Mouse (Mus musculus) C3H10T1/2 (cell line): Measurements from ENCODE around the gene Pmf1. TPM values are rescaled to one million over a fixed set of nuclear protein-coding genes. Genes with fewer than 3 reads are reported as not detected.

Source experiments
- polyA plus RNA-seq, 2 experiments: library from polyadenylated mRNA; unstranded; fragments of >200 nt; fragmentation: generic; extraction: Trizol; gene quantifications; one replicate each; pipeline ENCODE4 v1.2.1; 2012; ENCODE audit warnings: missing spikeins in 2 of 2

Pmf1 gene
- polyA plus RNA-seq = 100 to 1,000 TPM; 110 to 188 TPM

DNA sequence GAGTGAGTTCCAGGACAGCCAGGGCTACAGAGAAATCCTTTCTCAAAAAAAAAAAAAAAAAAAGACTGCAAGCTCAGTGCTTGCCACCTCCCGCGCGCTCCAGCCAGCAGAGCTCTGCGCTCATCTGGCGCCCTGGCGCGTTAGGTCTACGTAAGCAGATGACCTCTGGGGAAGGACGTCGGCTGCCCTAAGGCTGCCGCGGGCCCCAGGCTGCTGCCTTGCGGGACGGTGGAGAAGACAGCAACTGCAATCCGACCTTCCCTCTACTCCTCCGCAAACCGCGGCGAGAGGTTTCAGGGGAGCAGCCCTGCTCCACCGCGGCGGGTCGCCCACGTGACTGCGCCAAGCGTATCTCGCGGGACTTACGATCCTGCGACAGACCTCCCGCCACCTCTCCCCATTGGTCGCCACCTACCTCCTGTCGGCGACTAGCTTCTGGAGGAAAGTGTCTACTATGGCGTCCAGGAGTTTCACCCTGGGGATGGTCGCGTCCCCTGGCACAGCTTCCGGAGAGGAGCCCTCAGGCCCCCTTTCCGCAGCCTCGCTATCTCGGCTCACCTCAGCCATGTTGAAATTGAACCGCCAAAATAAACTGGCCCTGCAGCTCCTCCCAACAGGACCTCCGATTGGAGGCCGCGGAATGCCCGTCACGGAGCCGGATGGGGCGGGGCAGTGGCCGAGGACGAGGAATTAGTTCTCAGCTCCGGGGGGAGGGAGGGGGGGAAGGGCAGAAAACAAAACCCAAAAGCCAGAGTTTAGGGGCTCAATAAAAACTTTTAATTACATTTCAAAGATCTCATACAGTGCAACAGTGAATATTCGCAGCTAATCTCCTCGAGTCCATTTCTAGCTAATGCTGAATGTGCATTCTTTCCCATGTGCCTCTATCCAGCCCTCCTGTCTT, at the start of gene Pmf1:
TSS of gene Pmf1 (minus strand) at position 591 of the 904 bp plus-strand sequence.

DNA sequence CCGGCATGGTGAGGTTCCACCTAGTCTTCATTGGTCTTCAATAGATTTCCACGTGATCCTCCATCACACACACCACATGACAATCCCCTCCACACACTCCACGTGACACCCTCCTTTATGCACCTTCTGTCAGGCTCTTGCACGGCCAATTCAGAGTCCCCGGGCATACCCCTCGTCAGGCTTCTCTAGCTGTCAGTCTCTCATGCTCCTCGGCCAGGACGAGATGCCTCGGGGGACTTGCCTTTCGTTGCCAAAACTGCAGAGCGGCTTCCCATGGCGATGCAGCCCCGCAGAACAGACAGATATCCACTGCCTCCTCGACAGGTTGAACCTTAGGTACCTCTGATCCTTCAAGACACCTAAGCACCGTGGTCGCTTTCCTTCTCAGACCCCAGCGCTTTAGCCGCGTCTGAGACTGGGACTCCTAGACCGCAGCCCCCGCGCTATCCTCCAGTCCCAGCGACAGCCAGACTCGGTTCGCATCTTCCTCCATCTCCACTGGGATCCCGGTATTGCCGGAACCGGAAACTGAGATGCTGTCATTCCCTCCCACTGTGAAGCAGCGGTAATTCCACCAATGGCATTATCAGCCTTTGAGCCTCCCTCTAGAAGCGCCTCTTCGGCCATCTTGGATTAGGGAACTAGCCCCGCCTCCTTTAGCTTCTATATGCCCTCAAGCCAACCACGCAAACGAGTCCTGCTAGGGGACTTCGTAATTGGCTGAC, 14.6 kb upstream of the Pmf1 start, which contains the start of gene Slc25a44:
TSS of gene Slc25a44 (minus strand) at position 535 of the 725 bp plus-strand sequence.

GRCm38 (mm10) chr3:88384364-88384763, 25.8 kb downstream of the Pmf1 start, which contains the start of gene Bglap:
Bglap (minus strand) TSS chr3:88384464.

DNA sequence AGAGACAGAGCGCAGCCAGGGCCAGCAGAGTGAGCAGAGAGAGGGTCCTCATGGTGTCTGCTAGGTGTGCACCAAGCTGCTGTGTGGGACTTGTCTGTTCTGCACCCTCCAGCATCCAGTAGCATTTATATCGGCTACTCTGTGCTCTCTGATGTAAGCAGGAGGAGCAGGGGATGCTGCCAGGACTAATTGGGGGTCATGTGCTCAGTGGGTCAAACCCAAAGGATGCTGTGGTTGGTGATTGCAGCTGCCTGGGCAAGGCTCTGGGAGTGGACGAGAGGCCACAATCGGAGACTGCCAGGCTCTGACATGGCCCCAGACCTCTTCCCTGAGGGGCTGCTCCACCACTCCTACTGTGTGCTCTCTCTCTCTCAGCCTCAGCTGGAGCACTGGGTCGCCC, 31.5 kb downstream of the Pmf1 start, which contains the start of gene Bglap2:
TSS of gene Bglap2 (minus strand) at position 101 of the 400 bp plus-strand sequence.

DNA sequence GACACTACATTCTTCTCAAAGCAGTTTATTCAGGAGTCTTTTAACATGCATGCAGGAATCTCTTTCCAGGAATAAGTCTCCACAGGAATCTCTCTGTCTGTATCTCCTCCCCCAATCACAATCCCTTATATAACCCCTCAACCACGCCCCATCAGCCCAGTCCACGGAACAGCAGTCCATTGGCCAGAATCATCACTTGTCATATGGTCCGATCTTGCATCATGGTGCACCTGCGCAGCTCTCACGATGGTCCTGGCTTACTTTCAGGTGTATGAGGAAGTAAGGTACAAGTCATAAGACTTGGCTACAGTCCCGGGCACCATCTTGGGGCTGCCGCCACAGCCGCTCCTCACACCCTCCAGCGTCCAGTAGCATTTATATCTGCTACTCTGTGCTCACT, 37.5 kb downstream of the Pmf1 start, which contains the start of gene Bglap3:
TSS of gene Bglap3 (minus strand) at position 101 of the 400 bp plus-strand sequence.

GRCm38 (mm10) chr3:88364337-88364736, 45.8 kb downstream of the Pmf1 start, which contains the start of gene Paqr6:
Paqr6 (plus strand) TSS chr3:88364584.

Other genes starting within 250 kb of the Pmf1 start
- gene Rhbg, start 155.6 kb downstream of the Pmf1 start, polyA plus RNA-seq = not detected
- gene Gm38392, start 123.1 kb downstream of the Pmf1 start, polyA plus RNA-seq = not detected
- 1 to 10 TPM; 3.2 to 5.0 TPM for gene Tsacc, start 113.3 kb downstream of the Pmf1 start, polyA plus RNA-seq
- 100 to 1,000 TPM; 268 to 434 TPM for gene Cct3, start 113.2 kb downstream of the Pmf1 start, polyA plus RNA-seq
- 100 to 1,000 TPM; 246 to 254 TPM for gene Glmp, start 85.3 kb downstream of the Pmf1 start, polyA plus RNA-seq
- gene Tmem79, start 74.2 kb downstream of the Pmf1 start, polyA plus RNA-seq = 1 to 10 TPM; 1.5 to 2.2 TPM
- 10 to 100 TPM; 27.4 to 29.6 TPM for gene Smg5, start 74.1 kb downstream of the Pmf1 start, polyA plus RNA-seq
- not detected for gene Paqr6, start 45.7 kb downstream of the Pmf1 start, polyA plus RNA-seq
- under 1 TPM; 0.14 to 0.27 TPM for gene Bglap3, start 37.6 kb downstream of the Pmf1 start, polyA plus RNA-seq
- under 1 TPM; 0.18 to 0.38 TPM for gene Bglap2, start 31.6 kb downstream of the Pmf1 start, polyA plus RNA-seq
- gene Bglap, start 25.9 kb downstream of the Pmf1 start, polyA plus RNA-seq = under 1 TPM; 0.22 to 0.27 TPM
- 10 to 100 TPM in 1 of 2 experiments, 1 to 10 TPM in 1; 7.9 to 21.7 TPM for gene Slc25a44, start 14.8 kb upstream of the Pmf1 start, polyA plus RNA-seq
- 1 to 10 TPM in 1 of 2 experiments, under 1 TPM in 1; 0.44 to 2.2 TPM for gene Sema4a, start 50.9 kb upstream of the Pmf1 start, polyA plus RNA-seq
- gene Lmna, start 99.6 kb upstream of the Pmf1 start, polyA plus RNA-seq = 1,000 to 10,000 TPM in 1 of 2 experiments, 100 to 1,000 TPM in 1; 785 to 1,633 TPM
- gene Mex3a, start 122.1 kb upstream of the Pmf1 start, polyA plus RNA-seq = 10 to 100 TPM in 1 of 2 experiments, 1 to 10 TPM in 1; 1.7 to 18.5 TPM
- gene Rab25, start 138.0 kb upstream of the Pmf1 start, polyA plus RNA-seq = under 1 TPM in 1 of 2 experiments, not detected in 1; 0.12 TPM
- 100 to 1,000 TPM in 1 of 2 experiments, 10 to 100 TPM in 1; 61.0 to 244 TPM for gene Lamtor2, start 142.7 kb upstream of the Pmf1 start, polyA plus RNA-seq
- gene Ubqln4, start 143.4 kb upstream of the Pmf1 start, polyA plus RNA-seq = 10 to 100 TPM; 21.9 to 24.2 TPM
- gene Ssr2, start 165.5 kb upstream of the Pmf1 start, polyA plus RNA-seq = 100 to 1,000 TPM; 288 to 443 TPM
- 10 to 100 TPM; 17.2 to 54.4 TPM for gene Arhgef2, start 195.6 kb upstream of the Pmf1 start, polyA plus RNA-seq
- under 1 TPM in 1 of 2 experiments, not detected in 1; 0.05 TPM for gene Rxfp4, start 242.8 kb upstream of the Pmf1 start, polyA plus RNA-seq